Mouse (Mus musculus): ENCODE measurements around the gene Arhgef33. TPM values are rescaled to one million over a fixed set of nuclear protein-coding genes. Genes with fewer than 3 reads are reported as not detected.

Arhgef33 gene
- total RNA-seq, 1 experiment, result 0.98 TPM

DNA sequence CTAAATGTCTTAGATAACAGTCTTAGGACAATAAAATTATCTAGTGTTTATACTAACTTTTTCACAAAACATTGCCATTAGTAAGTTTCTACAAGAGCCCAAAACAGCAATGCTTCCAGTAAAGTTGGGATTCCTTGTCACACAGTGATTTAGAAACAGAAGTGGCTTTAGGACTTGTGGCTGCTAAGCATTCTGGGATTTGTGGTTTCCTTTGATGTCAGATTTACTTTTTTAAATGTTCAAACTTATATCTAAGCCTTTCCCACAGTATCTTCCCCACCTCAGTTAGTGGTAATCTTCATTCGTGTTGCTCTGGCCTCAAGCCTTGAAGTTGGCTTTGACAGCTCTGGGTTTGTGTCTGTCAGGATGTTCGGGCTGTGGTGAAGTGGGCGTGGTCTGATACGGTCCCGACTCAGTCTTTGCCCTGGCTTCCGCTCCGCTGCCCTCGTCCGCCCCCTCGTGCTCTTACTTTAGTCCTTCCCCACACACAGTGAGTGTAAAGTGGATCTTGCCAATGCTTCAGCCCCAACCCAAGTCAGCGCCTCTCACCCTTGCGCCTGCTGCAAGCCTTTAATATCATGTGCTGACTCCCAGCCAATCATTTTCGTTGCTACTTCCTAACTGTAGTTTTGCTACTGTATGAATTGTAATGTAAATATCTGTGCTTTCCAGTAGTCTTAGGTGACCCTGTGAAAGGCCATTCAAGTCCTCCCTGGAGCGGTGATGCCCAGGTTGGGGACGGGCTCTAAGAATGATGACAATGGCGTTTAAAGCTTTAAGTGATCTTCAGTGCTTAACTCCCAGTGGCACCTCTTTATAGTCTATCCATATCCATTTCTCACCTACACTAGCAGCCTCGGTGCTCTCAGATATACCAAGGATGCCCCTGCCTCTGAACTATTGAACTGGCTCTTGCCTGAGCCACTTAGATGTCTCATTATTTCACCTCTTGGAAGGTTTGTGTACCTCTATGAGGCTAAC, 84.5 kb downstream of the Arhgef33 start:
- peak overlapping the region in 1 of 2 experiments; percentile 57; a peak in 2 of 4 replicates for H3K4me3 ChIP-seq (ENCODE audit: insufficient read depth in 1 of 2, low read depth in 1 of 2, low read length in 2 of 2, poor library complexity in 1 of 2, severe bottlenecking in 1 of 2)
- no peak for TF ChIP-seq CHD2 (IDR thresholded peaks at IDR 0.05; ENCODE audit: low read depth, low read length)
- no peak for TF ChIP-seq ZC3H11A (IDR thresholded peaks at IDR 0.05; ENCODE audit: borderline replicate concordance, low read depth, low read length)
- TF ChIP-seq MAFK (IDR thresholded peaks at IDR 0.05; ENCODE audit: insufficient read depth, low read depth, low read length), result no peak
- no peak for TF ChIP-seq ZNF384 (IDR thresholded peaks at IDR 0.05; ENCODE audit: low read depth, low read length)
- no peak for TF ChIP-seq HCFC1 (IDR thresholded peaks at IDR 0.05; ENCODE audit: borderline replicate concordance, insufficient read depth, low read length)
- no peak for DNase-seq (ENCODE audit: low read depth, low spot score)
- no peaks in the 10 kb centered on the region for H3K9me3 ChIP-seq (ENCODE audit: control insufficient read depth, insufficient read depth, low read depth, low read length)
- no peak overlapping the region for H3K27ac ChIP-seq (ENCODE audit: insufficient read depth, low read depth, low read length, poor library complexity, severe bottlenecking)
- H3K36me3 ChIP-seq (ENCODE audit: control insufficient read depth, insufficient read depth, low read length, poor library complexity, severe bottlenecking), result no peaks in the 10 kb centered on the region
- no peak overlapping the region for H3K9ac ChIP-seq (ENCODE audit: insufficient read depth, low read depth, low read length, poor library complexity, severe bottlenecking)
- in situ Hi-C loops (cut with MboI; ENCODE audit: low sequenced_read_pairs in 2 of 2, unreplicated experiment in 2 of 2), result no loop called here
- peaks cover 0 to 4% of the 10 kb centered on the region in 2 experiments; a peak in 1 of 4 replicates for H3K4me1 ChIP-seq (ENCODE audit: control insufficient read depth in 2 of 2, insufficient read depth in 2 of 2, low read length in 2 of 2, poor library complexity in 1 of 2)

DNA sequence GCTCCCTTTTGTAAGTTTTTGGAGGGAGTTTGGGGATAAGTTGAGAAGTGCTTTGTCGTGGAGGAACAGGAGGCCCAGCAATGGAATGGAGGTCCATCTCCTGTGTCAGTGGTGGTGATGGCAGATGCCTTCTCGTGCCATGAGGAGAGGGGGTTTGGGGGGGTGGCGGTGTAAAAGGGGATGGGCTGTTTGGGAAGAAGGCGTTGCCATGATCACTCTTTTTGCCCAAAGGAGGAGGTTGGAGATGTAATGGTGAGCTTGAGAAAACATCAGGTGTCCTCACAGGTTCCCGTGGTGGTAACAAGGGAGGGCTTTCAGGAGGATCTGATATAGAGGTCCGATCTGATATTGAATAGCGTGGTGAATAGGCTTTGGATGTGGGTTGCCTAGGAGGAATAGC, 91.0 kb downstream of the Arhgef33 start:
- Histone ChIP-seq H3K4me1 (ENCODE audit: control insufficient read depth in 2 of 2, insufficient read depth in 2 of 2, low read length in 2 of 2, poor library complexity in 1 of 2) (peaks cover 0 to 1% of the 10 kb centered on the region in 2 experiments; a peak in 1 of 4 replicates), H3K36me3 (ENCODE audit: control insufficient read depth, insufficient read depth, low read length, poor library complexity, severe bottlenecking) (peaks cover 8% of the 10 kb centered on the region), H3K9me3 (ENCODE audit: control insufficient read depth, insufficient read depth, low read depth, low read length) (no peaks in the 10 kb centered on the region), H3K4me3 (ENCODE audit: insufficient read depth in 1 of 2, low read depth in 1 of 2, low read length in 2 of 2, poor library complexity in 1 of 2, severe bottlenecking in 1 of 2) (no peak overlapping the region), H3K9ac (ENCODE audit: insufficient read depth, low read depth, low read length, poor library complexity, severe bottlenecking) (no peak overlapping the region), H3K27ac (ENCODE audit: insufficient read depth, low read depth, low read length, poor library complexity, severe bottlenecking) (no peak overlapping the region)
- no peak for DNase-seq (ENCODE audit: low read depth, low spot score)
- in situ Hi-C loops (cut with MboI; ENCODE audit: low sequenced_read_pairs in 2 of 2, unreplicated experiment in 2 of 2), result no loop called here
- no peak for TF ChIP-seq ZNF384 (IDR thresholded peaks at IDR 0.05; ENCODE audit: low read depth, low read length)
- no peak for TF ChIP-seq MAFK (IDR thresholded peaks at IDR 0.05; ENCODE audit: insufficient read depth, low read depth, low read length)
- no peak for TF ChIP-seq HCFC1 (IDR thresholded peaks at IDR 0.05; ENCODE audit: borderline replicate concordance, insufficient read depth, low read length)
- no peak for TF ChIP-seq ZC3H11A (IDR thresholded peaks at IDR 0.05; ENCODE audit: borderline replicate concordance, low read depth, low read length)
- TF ChIP-seq CHD2 (IDR thresholded peaks at IDR 0.05; ENCODE audit: low read depth, low read length), result no peak

DNA sequence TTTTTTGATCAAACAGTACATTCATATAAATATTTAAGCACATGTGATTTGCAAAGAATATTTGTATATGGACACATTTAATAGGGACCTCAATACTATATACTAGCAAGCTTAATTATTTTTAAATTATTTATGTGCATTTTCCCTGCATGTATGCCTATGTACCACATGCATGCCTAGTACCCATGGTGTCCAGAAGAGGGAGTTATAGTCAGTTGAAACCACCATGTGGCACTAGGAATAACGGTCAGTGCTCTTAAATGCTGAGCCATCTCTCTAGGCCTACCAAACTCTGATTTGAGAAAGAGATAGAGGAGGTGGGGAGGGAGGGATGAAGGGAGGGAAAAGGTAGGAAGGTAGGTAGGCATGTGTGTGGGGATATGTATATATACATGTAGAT, 104.0 kb downstream of the Arhgef33 start:
- Histone ChIP-seq H3K9ac (ENCODE audit: insufficient read depth, low read depth, low read length, poor library complexity, severe bottlenecking) (no peak overlapping the region), H3K27ac (ENCODE audit: insufficient read depth, low read depth, low read length, poor library complexity, severe bottlenecking) (no peak overlapping the region), H3K9me3 (ENCODE audit: control insufficient read depth, insufficient read depth, low read depth, low read length) (no peaks in the 10 kb centered on the region), H3K36me3 (ENCODE audit: control insufficient read depth, insufficient read depth, low read length, poor library complexity, severe bottlenecking) (peaks cover 19% of the 10 kb centered on the region), H3K4me1 (ENCODE audit: control insufficient read depth in 2 of 2, insufficient read depth in 2 of 2, low read length in 2 of 2, poor library complexity in 1 of 2) (no peaks in the 10 kb centered on the region), H3K4me3 (ENCODE audit: insufficient read depth in 1 of 2, low read depth in 1 of 2, low read length in 2 of 2, poor library complexity in 1 of 2, severe bottlenecking in 1 of 2) (no peak overlapping the region)
- DNase-seq (ENCODE audit: low read depth, low spot score), result no peak
- TF ChIP-seq MAFK (IDR thresholded peaks at IDR 0.05; ENCODE audit: insufficient read depth, low read depth, low read length), result no peak
- in situ Hi-C loops (cut with MboI; ENCODE audit: low sequenced_read_pairs in 2 of 2, unreplicated experiment in 2 of 2), result no loop called here

DNA sequence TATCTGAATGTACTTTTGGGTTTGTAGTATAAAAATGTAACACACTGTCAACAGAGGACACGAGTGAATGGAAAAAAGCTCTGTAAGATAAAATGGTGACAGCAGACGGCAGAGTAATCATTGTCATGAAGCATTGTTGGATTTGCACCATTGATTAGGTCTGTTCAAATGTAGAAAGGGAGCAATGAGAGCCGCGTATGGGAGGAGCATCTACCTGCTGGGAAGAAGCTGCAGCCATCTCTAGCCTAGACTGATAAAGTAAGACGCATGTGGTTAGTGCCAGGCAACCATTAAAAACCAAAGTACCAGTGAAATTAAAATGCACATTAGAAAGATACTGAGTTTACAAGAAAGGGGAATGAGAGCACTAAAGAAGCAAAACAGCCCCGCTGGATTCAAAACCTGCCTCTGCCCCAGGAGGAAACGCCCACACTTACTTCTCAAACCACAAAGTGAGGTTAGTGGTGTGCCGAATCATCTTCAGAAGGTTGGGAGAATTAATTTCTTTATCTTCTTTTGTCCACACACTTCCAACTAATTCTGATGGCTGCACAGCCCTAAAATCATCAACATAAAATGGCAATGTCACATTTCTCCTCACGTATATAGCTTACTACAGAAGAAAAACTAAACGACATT, 111.5 kb downstream of the Arhgef33 start:
- no peak for DNase-seq (ENCODE audit: low read depth, low spot score)
- Histone ChIP-seq H3K9ac (ENCODE audit: insufficient read depth, low read depth, low read length, poor library complexity, severe bottlenecking) (no peak overlapping the region), H3K4me3 (ENCODE audit: insufficient read depth in 1 of 2, low read depth in 1 of 2, low read length in 2 of 2, poor library complexity in 1 of 2, severe bottlenecking in 1 of 2) (no peak overlapping the region), H3K9me3 (ENCODE audit: control insufficient read depth, insufficient read depth, low read depth, low read length) (no peaks in the 10 kb centered on the region), H3K27ac (ENCODE audit: insufficient read depth, low read depth, low read length, poor library complexity, severe bottlenecking) (no peak overlapping the region), H3K4me1 (ENCODE audit: control insufficient read depth in 2 of 2, insufficient read depth in 2 of 2, low read length in 2 of 2, poor library complexity in 1 of 2) (no peaks in the 10 kb centered on the region; a peak in 1 of 4 replicates), H3K36me3 (ENCODE audit: control insufficient read depth, insufficient read depth, low read length, poor library complexity, severe bottlenecking) (peaks cover 16% of the 10 kb centered on the region)
- TF ChIP-seq ZC3H11A (IDR thresholded peaks at IDR 0.05; ENCODE audit: borderline replicate concordance, low read depth, low read length) (no peak), HCFC1 (IDR thresholded peaks at IDR 0.05; ENCODE audit: borderline replicate concordance, insufficient read depth, low read length) (no peak), MAFK (IDR thresholded peaks at IDR 0.05; ENCODE audit: insufficient read depth, low read depth, low read length) (no peak), CHD2 (IDR thresholded peaks at IDR 0.05; ENCODE audit: low read depth, low read length) (no peak), ZNF384 (IDR thresholded peaks at IDR 0.05; ENCODE audit: low read depth, low read length) (no peak)
- in situ Hi-C loops (cut with MboI; ENCODE audit: low sequenced_read_pairs in 2 of 2, unreplicated experiment in 2 of 2), result no loop called here

Data from ES-E14 (cell line).